Mouse (Mus musculus) midbrain, embryonic 10.5 days (tissue): ENCODE data around the gene Colq. TPM values are rescaled to one million over a fixed set of nuclear protein-coding genes. Genes with fewer than 3 reads are reported as not detected.
"Not testable (repeated sequence)": the region's sequence is repeated elsewhere in the genome, so short reads cannot be mapped to it uniquely, and the experiment has no call there.

Experiments
- DNase-seq: peaks from one replicate; pipeline ENCODE4 v3.0.0-alpha.2; 2017; ENCODE audit warnings: low spot score
- H3K27ac ChIP-seq: fragments of 300-500 bp; sonication (generic); replicated peaks from 2 replicates; pipeline ENCODE4 v1.5.1; 2016; ENCODE audit warnings: mild to moderate bottlenecking
- H3K27me3 ChIP-seq: fragments of 300-500 bp; sonication (generic); 2 replicates; pipeline ENCODE4 v1.6.1; 2016; ENCODE audit warnings: low read depth, mild to moderate bottlenecking; ENCODE audit not compliant: poor library complexity, severe bottlenecking
- H3K36me3 ChIP-seq: fragments of 300-500 bp; sonication (generic); 2 replicates; pipeline ENCODE4 v1.6.1; 2016; ENCODE audit warnings: mild to moderate bottlenecking, moderate library complexity
- H3K4me1 ChIP-seq: fragments of 300-500 bp; sonication (generic); 2 replicates; pipeline ENCODE4 v1.6.1; 2016
- H3K4me3 ChIP-seq: fragments of 300-500 bp; sonication (generic); 2 replicates; pipeline ENCODE4 v1.5.1; 2016; ENCODE audit warnings: mild to moderate bottlenecking, moderate library complexity
- H3K9me3 ChIP-seq: fragments of 300-500 bp; sonication (generic); replicated peaks from 2 replicates; pipeline ENCODE4 v1.6.1; 2016; ENCODE audit warnings: mild to moderate bottlenecking
- WGBS: fragments of 180-500 bp; shearing (Covaris S2); methylation state at CpG from one replicate; pipeline ENCODE4 v1.1.7; 2016; 5-methylcytosine and 5-hydroxymethylcytosine counted together
- polyA plus RNA-seq: library from polyadenylated mRNA; unstranded; fragments of >200 nt; fragmentation: Nextera tagmentation; extraction: Ambion mirVana; gene quantifications from 2 replicates; pipeline ENCODE4 v1.2.1, GENCODE M21; 2016

Colq gene
- 0.05 and 0.16 TPM in 2 replicates for polyA plus RNA-seq

DNA sequence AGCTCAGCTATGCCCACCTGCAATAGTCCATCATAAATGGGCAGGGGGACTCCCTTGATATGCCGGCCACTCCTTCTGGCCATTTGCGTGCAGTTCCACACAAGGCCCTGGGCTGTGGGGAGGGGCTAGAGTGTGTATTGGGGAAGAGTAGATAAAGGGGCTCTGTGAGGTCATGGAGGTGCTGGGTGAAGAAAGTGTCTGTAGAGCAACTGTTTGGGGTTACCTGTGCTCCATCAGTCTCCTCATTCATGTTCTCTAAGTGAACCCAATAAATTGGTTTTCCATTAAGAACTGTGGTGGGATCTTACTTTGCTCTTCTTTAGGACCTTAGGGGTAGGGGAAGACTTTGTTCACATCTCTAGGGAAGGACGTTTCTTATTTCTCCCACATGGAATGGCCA, at the start of gene Colq:
Gene Colq (minus strand): TSS at position 101 of the 400 bp plus-strand sequence.
- no peak within 1 kb of the TSS for H3K27ac ChIP-seq
- no peaks in the 10 kb centered on the region for H3K27me3 ChIP-seq
- H3K4me1 ChIP-seq: no peaks in the 10 kb centered on the region
- H3K4me3 ChIP-seq: no peak within 1 kb of the TSS
- 92% methylated on average over 3 of the region's 3 CpGs for WGBS
- no peak for DNase-seq
- no peaks in the 10 kb centered on the region for H3K36me3 ChIP-seq
- no peaks in the 10 kb centered on the region for H3K9me3 ChIP-seq

DNA sequence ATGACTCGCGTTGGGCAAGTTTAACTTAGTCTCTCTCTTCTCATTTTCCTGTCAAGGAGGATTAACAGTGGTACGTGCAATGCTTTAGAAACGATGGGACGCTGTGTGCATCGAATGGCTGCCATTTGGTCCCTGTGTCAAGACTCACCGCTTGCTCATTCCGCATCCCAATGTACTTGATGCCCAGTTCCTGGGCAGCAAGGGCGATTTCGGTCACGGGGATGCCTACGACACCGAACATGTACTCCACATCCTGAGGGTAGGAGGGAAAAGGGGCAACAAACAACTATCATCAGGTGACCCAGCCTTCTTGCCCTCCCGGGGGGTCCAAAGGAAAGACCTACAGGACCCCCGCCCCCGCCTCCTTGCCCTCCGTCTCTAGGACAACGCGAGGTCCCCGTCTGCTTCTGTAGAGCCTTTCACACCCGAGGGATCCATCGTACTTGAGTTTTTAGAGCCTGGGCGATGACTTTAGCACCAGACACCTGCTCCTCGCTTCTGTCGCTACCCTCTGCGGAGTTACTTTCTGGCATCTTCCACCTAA, 49.3 kb upstream of the Colq start, which contains the start of gene Gm49387:
Gene Gm49387 (minus strand): TSS at position 533 of the 544 bp plus-strand sequence.
- DNase-seq: no peak
- 5% methylated on average over 26 of the region's 26 CpGs for WGBS
- Histone ChIP-seq H3K4me1 (peaks cover 18% of the 10 kb centered on the region), H3K27me3 (no peaks in the 10 kb centered on the region), H3K9me3 (no peaks in the 10 kb centered on the region), H3K4me3 (peak within 1 kb of the TSS; percentile 72), H3K27ac (peak within 1 kb of the TSS; percentile 89), H3K36me3 (no peaks in the 10 kb centered on the region)

DNA sequence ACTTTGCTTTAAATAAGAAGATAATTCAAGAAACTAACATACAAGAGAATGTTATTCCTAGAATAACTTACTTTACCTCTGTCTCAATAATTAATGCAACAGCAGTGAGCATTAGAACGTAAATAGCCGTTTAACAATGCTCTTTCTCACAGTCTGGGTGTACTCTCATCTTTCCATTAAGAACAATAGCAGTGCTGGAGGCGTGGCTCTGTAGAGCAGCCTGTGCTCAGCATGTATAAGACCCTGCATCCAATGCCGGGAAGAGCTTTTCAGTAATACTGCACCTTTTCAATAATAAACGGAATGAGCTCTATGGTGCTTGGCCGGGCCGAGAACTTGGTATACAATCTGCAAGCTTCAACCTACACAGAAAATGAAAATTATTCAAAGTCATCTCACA, 39.5 kb upstream of the Colq start:
- no peak for DNase-seq
- H3K36me3 ChIP-seq: no peaks in the 10 kb centered on the region
- H3K9me3 ChIP-seq: no peaks in the 10 kb centered on the region
- H3K27ac ChIP-seq: no peak overlapping the region
- H3K4me1 ChIP-seq: no peaks in the 10 kb centered on the region
- no peak overlapping the region for H3K4me3 ChIP-seq
- no peaks in the 10 kb centered on the region for H3K27me3 ChIP-seq
- WGBS: 65% methylated on average over 7 of the region's 7 CpGs

DNA sequence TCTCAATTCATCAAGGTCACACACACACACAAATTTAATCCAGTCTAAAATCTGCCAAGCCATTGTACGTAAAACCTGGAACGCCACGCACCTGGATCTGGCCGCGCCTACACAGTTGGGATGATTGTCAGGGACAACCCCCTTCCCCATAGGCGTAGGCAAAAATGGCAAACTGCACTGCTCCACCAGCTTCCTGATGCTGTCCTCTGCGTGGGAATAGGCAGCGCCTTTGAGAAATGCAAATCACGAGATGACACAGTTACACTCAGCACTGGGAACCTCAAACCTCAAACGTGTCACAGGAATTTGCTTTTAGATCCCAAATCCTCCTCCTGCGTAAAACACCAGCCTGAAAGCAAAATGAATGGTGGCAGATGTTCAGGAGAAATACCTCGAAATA, 31.6 kb upstream of the Colq start:
- H3K4me1 ChIP-seq: no peaks in the 10 kb centered on the region
- no peak overlapping the region for H3K27ac ChIP-seq
- no peaks in the 10 kb centered on the region for H3K27me3 ChIP-seq
- DNase-seq: no peak
- no peak overlapping the region for H3K4me3 ChIP-seq
- 88% methylated on average over 12 of the region's 12 CpGs for WGBS
- no peaks in the 10 kb centered on the region for H3K9me3 ChIP-seq
- no peaks in the 10 kb centered on the region for H3K36me3 ChIP-seq

DNA sequence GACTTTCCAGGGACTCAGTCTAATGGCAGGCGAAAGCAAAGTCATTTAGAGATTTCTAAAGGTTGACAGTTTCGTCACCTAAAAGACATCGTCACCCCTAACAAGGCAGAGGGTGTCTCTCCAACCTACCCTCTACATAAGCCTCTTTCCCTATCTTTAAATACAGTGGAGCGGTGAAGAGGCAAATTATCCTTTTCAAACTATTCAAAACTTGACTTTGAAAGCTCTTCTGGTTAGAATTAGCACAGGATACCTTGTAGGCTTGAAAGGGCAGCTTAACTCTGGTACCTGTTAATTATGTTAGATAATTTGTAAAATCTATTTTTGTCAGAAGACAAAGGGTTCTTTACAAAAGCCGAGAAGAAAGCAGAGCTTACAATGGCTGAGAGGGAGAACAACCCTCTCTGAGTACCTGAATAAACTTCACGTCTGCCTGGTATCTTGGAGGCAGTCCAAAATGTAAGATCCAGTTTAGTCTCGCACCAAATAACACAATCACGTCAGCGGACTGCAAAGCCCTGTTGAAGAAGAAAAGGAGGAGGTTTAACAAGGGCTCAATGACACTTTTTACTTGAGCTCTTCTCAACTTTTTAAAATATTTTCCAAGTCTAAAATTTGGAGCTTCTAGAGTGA, 29.6 kb upstream of the Colq start:
- H3K4me3 ChIP-seq: no peak overlapping the region
- no peak overlapping the region for H3K27ac ChIP-seq
- H3K9me3 ChIP-seq: no peaks in the 10 kb centered on the region
- no peaks in the 10 kb centered on the region for H3K36me3 ChIP-seq
- no peaks in the 10 kb centered on the region for H3K27me3 ChIP-seq
- no peaks in the 10 kb centered on the region for H3K4me1 ChIP-seq
- 82% methylated on average over 9 of the region's 9 CpGs for WGBS
- DNase-seq: no peak

DNA sequence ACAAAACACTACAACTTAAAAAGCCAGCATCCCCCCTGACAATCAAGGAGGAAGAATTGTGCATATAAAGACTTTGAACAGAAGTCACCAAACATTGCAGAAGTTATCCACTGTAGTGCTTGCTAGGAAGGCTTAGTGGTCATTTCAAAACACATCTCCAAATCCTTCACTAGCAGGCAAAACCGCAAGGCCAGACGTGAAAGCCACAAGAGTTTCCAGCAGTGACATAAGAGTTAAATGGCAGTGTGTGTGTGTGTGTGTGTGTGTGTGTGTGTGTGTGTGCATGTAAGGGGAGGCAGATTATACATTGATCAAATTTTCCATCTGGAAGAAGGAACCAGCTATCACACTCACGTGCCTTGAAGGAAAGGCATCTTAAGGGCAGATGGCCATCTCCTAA, 26.9 kb upstream of the Colq start:
- H3K27ac ChIP-seq: no peak overlapping the region
- no peaks in the 10 kb centered on the region for H3K36me3 ChIP-seq
- no peaks in the 10 kb centered on the region for H3K27me3 ChIP-seq
- DNase-seq: no peak
- H3K4me3 ChIP-seq: no peak overlapping the region
- 92% methylated on average over 3 of the region's 3 CpGs for WGBS
- H3K9me3 ChIP-seq: no peaks in the 10 kb centered on the region
- no peaks in the 10 kb centered on the region for H3K4me1 ChIP-seq

DNA sequence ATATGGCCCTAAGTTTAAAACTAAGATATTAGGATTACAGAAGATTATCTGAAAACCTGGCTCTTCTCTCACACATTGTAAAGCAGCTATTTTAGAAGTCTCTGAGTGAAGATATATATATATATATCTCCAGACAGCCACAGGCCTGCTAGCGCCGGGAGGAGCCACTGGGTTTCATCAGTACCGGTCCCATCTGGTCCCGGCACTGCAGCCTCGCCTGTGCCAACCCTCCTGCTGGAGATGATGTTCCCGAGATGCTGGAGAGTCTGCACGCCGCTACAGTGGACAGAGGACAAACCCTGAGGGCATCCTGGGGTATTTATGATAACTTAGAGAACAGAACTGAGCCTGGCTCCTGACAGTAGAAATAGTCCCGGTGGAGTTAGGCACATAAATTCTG, 26.1 kb upstream of the Colq start:
- Histone ChIP-seq H3K27ac (no peak overlapping the region), H3K4me3 (no peak overlapping the region), H3K9me3 (no peaks in the 10 kb centered on the region), H3K27me3 (no peaks in the 10 kb centered on the region), H3K4me1 (no peaks in the 10 kb centered on the region), H3K36me3 (no peaks in the 10 kb centered on the region)
- 91% methylated on average over 9 of the region's 9 CpGs for WGBS
- DNase-seq: no peak

DNA sequence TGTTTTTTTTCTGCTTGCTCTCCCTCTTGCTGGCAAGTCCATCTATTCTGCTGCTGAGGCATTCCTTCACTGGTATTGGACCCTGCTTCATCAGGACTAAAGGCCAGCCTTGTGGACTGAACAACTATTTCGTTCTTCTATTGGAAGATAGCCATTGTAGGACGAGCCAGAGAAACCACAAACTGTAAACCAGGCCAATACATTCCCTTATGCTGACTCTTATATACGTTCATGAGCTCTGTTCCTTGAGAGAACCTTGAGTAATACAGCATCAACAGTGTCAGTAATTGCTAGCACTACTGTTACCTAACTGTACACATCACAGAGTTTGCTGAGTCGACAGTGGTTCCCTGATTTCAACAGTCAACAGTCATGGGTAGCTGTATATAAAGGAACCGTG, 22.5 kb upstream of the Colq start:
- Histone ChIP-seq H3K27ac (no peak overlapping the region), H3K27me3 (no peaks in the 10 kb centered on the region), H3K4me1 (no peaks in the 10 kb centered on the region), H3K4me3 (no peak overlapping the region), H3K36me3 (no peaks in the 10 kb centered on the region), H3K9me3 (no peaks in the 10 kb centered on the region)
- WGBS: 89% methylated on average over 5 of the region's 5 CpGs
- no peak for DNase-seq

DNA sequence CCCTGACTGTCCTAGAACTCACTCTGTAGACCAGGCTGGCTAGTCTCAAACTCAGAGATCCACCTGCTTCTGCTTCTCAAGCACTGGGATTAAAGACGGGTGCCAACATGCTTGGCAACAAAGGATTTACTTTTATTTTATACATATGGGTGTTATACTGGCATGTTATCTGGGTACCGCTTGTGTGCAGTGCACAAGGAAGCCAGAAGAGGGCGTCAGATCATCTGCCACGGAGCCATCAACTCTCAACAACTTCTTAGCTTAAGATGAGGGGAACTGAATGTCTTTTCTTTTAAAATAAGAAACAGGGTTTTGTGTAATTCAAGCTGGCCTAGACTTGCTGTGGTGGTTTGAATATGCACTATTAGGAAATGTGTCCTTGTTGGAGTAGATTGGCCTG, 20.8 kb upstream of the Colq start:
- H3K27ac ChIP-seq: no peak overlapping the region
- no peaks in the 10 kb centered on the region for H3K36me3 ChIP-seq
- no peak for DNase-seq
- WGBS: 61% methylated on average over 4 of the region's 4 CpGs
- H3K9me3 ChIP-seq: no peaks in the 10 kb centered on the region
- H3K4me3 ChIP-seq: no peak overlapping the region
- H3K27me3 ChIP-seq: no peaks in the 10 kb centered on the region
- no peaks in the 10 kb centered on the region for H3K4me1 ChIP-seq

DNA sequence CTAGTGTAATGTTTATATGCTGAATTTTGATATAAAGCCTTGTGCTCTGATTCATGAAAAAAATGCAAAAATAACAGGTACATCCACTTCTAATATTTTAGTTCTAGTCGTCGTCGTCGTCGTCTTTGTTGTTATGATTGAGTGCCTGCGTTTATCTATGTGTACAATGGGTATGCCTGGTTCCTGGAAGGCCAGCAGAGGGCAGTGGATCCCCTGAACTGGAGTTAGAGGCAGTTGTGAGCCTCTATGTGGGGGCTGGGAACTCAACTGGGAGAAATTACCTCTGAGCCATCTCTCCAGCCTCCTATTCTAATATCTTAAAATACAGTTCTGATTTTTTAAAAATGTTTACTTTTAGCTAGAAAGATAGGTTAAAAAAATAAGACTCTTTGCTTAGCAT, 14.4 kb upstream of the Colq start:
- no peak overlapping the region for H3K27ac ChIP-seq
- no peak for DNase-seq
- no peaks in the 10 kb centered on the region for H3K4me1 ChIP-seq
- H3K9me3 ChIP-seq: no peaks in the 10 kb centered on the region
- WGBS: 57% methylated on average over 6 of the region's 6 CpGs
- no peak overlapping the region for H3K4me3 ChIP-seq
- H3K36me3 ChIP-seq: no peaks in the 10 kb centered on the region
- H3K27me3 ChIP-seq: no peaks in the 10 kb centered on the region

DNA sequence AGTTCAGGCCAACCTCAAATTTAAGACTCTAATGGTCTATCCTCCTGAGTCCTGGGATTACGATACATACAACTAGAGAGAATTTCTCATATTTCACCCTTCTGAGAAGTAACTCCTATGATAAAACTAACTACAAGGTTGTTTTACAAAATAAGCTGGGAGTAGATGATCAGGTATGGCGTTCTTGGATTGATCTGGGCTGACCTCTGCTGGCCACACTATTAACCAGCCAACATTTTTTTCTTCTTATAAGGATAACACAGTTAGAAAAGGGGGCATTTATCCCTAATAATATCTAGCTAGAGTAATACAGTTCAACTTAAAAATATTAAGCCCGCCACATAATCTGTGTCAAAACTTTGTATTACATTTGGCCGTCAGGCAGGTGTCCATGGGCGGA, 13.8 kb upstream of the Colq start:
- 82% methylated on average over 5 of the region's 5 CpGs for WGBS
- no peak for DNase-seq
- no peaks in the 10 kb centered on the region for H3K27me3 ChIP-seq
- no peak overlapping the region for H3K27ac ChIP-seq
- no peak overlapping the region for H3K4me3 ChIP-seq
- H3K36me3 ChIP-seq: no peaks in the 10 kb centered on the region
- H3K4me1 ChIP-seq: no peaks in the 10 kb centered on the region
- no peaks in the 10 kb centered on the region for H3K9me3 ChIP-seq

DNA sequence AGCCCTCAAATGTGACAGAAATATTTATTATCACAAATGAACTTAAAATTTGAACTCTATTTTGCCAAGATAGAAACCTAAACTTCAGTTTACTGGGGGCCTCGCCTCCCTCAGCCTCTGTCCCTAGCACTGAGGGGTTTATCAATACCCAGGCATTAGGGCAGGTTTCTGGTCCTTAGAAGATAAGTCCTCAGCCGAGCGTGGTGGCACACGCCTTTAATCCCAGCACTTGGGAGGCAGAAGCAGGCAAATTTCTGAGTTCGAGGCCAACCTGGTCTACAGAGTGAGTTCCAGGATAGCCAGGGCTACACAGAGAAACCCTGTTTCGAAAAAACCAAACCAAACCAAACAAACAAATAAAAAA, 11.5 kb upstream of the Colq start:
- not testable (repeated sequence) for H3K4me3 ChIP-seq, H3K27ac ChIP-seq, DNase-seq, H3K9me3 ChIP-seq, H3K27me3 ChIP-seq, H3K36me3 ChIP-seq, H3K4me1 ChIP-seq
- WGBS: 84% methylated on average over 6 of the region's 6 CpGs

DNA sequence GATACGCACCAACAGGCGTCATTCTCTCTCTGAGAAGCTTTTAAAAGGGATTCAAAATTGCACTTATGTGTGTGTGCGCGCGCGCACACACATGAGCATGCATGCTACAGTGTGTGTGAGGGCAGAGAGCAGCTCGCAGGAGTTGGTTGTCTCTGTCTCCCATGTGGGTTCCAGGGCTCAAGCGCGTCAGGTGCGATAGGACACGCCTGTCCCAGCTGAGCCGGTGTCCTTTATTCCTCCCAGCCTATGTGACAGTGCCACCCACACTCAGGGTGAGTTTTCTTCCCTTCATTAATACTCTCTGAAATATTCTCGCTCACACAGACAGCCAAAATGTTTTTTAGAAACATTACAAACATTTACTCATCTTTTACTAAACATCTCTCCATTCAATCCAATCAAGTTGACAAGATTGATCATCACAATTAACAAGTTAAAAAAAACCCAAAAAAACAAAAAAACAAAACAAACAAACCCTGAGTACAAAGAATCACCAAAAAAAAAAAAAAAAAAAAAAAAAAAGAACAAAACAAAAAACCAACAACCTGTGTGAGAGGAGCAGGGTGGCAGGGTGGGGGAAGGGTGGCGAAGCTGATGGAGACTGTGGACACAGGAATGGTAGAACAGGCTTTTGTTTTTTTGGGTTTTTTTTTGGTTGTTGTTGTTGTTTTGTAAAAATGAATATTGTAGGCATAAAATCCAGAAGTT, 10.9 kb upstream of the Colq start:
- no peaks in the 10 kb centered on the region for H3K9me3 ChIP-seq
- DNase-seq: no peak
- no peaks in the 10 kb centered on the region for H3K4me1 ChIP-seq
- 93% methylated on average over 14 of the region's 14 CpGs for WGBS
- H3K4me3 ChIP-seq: no peak overlapping the region
- H3K27me3 ChIP-seq: no peaks in the 10 kb centered on the region
- no peak overlapping the region for H3K27ac ChIP-seq
- H3K36me3 ChIP-seq: no peaks in the 10 kb centered on the region
